Mouse (Mus musculus) megakaryocyte, embryonic 14.5 days (primary cell): ENCODE data around the gene 2410004P03Rik.

Experiments
- FLI1 ChIP-seq: IDR thresholded peaks from 2 replicates; pipeline ENCODE4 v1.6.1; 2012; ENCODE audit warnings: low read length, inconsistent platforms, mixed read lengths
- GATA1 ChIP-seq: IDR thresholded peaks from 3 replicates; pipeline ENCODE4 v1.6.1; 2012; ENCODE audit warnings: mixed read lengths, low read length, inconsistent platforms, borderline replicate concordance

GRCm38 (mm10) chr12:17038246-17038645, 26.7 kb upstream of the 2410004P03Rik start:
- TF ChIP-seq GATA1 = no peak
- no peak for TF ChIP-seq FLI1
